Mouse (Mus musculus): ENCODE data around the gene B3galt4.

DNA sequence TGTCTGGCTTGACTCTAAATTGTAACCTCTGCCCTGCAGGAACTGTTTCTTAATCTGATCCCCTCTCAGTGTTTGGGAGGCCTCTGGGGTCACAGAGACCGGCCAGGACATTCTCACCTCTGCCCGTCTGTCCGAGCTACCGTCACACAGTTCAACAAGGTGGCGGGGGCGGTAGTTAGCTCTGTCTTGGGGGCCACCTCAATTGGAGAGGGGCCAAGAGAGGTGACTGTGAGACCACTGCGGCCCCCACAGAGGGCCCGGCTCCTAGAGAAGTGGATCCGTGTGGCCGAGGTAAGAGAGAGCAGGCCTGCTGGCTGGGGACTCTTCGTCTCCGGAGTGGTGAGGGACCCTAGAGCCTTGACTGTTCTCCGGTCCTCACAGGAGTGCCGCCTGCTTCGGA, 18.3 kb downstream of the B3galt4 start:
- TF ChIP-seq CTCF (IDR thresholded peaks at IDR 0.05; ENCODE audit: insufficient read depth, low read length): no peak
- TF ChIP-seq POLR2A (IDR thresholded peaks at IDR 0.05; ENCODE audit: borderline replicate concordance, extremely low read depth, low read depth, low read length): no peak
